Comparison of ENCODE assay signal across 18 mouse cellular contexts in the genomic region with DNA sequence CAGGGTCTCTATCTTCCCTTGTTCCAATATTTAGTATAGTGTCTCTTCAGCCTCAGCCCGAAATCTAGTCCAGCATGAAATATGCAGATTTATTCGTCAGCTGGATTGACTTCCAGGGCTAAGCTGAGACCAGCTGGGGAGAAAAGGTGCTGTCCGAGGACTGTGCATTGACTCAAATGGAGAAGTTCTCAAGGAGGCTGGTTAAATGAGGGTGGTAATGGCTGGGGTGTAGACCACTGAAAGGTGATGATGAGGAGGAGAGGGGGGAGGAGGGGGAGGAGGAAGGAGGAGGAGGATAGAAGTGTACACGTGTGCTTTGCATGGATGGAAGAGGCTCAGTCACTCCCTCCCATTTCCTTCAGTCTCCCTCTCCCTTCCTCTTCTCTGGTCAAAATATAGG.
"Had no signal": no experiment of that assay in that cellular context is flagged by ENCODE, and none has a peak within 500 bp of the region (broad histone marks: within the 10 kb centered on the region; RNA-seq: fewer than 3 reads in every experiment).

No protein-coding gene starts in this region.

- H3K27me3 ChIP-seq: lung, embryonic 15.5 days had no signal

- DNase-seq: kidney, adult 18-20 months; kidney, adult 9 months; kidney, postnatal 14 days; kidney, postnatal 4 days; liver; lung, adult 18-20 months; lung, postnatal 10 days; lung, postnatal 36 days; thymus, adult 2 months; thymus, postnatal 14 days; thymus, postnatal 4 days had no signal

- H3K36me3 ChIP-seq: liver, embryonic 12.5 days; liver, embryonic 15.5 days; lung, embryonic 15.5 days had no signal

- ATAC-seq: liver, embryonic 12.5 days had no signal

- H3K27ac ChIP-seq: limb, embryonic 10.5 days; limb, embryonic 13.5 days; liver, embryonic 12.5 days; liver, embryonic 15.5 days; lung, embryonic 15.5 days; stomach, postnatal 0 days had no signal

- H3K9ac ChIP-seq: limb, embryonic 13.5 days; liver, embryonic 12.5 days; liver, embryonic 15.5 days; lung, embryonic 15.5 days had no signal

- H3K9me3 ChIP-seq: limb, embryonic 10.5 days; liver, embryonic 12.5 days; liver, embryonic 15.5 days; lung, embryonic 15.5 days had no signal

- H3K4me2 ChIP-seq: limb, embryonic 13.5 days; liver, embryonic 12.5 days; liver, embryonic 15.5 days; lung, embryonic 15.5 days; midbrain, embryonic 11.5 days had no signal

- H3K4me3 ChIP-seq: limb, embryonic 10.5 days; limb, embryonic 13.5 days; liver, embryonic 12.5 days; liver, embryonic 15.5 days; lung, embryonic 15.5 days had no signal
